Mouse (Mus musculus): ENCODE measurements around the gene Fhdc1.

DNA sequence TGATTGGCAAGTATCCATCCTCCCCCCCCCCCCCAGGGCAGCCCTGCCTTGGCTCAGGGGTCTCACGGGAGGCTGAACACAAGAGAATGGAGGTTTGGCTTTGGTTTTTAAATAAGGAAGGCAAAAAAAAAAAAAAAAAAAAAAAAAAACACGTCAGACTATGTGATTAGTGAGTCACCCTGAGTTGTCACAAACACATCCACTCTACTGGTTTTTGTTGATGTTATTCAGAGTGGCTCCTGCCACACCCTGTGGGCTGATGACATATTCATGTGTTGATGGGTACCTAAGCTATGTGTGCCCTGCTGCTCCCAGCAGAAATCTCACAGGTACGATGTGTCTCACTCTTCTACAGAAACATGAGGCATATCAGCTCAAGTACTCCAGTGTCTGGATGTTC lies 29.6 kb downstream of the Fhdc1 start:
- TF ChIP-seq CTCF (IDR thresholded peaks at IDR 0.05; ENCODE audit: low read depth) (no peak), EP300 (IDR thresholded peaks at IDR 0.05; ENCODE audit: low read depth) (no peak)

Data from heart, postnatal 0 days (tissue).